Mouse (Mus musculus): ENCODE measurements at regions not wholly inside any gene's neighbourhood (a gene's known extent, or its start where the extent isn't known, plus 50 kb on each side); places are given as distances from the start of the nearest gene placed in this dataset.
A peak's percentile ranks its signal among the peaks of the same experiment; 100 is the strongest.

GRCm38 (mm10) chr1:18727259-18727658 lies 375.6 kb upstream of the Tfap2d start:
- no peak for DNase-seq (ENCODE audit: low read depth, low spot score)

GRCm38 (mm10) chr1:18758347-18759129 lies 344.3 kb upstream of the Tfap2d start:
- no peak for DNase-seq (ENCODE audit: low read depth, low spot score)

DNA sequence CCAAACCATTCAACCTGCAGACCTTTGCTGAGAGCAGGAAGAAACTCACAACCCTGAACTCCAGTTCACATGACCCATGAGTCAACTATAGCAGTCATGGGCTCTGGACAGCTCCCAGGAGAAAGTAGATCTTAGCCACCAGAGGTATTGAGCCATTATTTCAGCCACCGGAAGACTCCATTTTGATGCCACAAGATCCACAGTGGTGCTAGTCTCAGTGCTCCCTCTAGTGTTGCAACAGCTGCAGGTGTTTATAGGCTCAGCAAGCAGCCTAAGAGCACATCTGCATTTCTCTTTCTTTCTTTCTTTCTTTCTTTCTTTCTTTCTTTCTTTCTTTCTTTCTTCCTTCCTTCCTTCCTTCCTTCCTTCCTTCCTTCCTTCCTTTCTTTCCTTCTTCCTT lies 309.2 kb upstream of the Tfap2d start:
- DNase-seq (ENCODE audit: low read depth, low spot score), result peak; percentile 62
